Mouse (Mus musculus) midbrain, embryonic 13.5 days (tissue): Measurements from ENCODE around the gene Nostrin. TPM values are rescaled to one million over a fixed set of nuclear protein-coding genes. Genes with fewer than 3 reads are reported as not detected.
A peak's percentile ranks its signal among the peaks of the same experiment; 100 is the strongest.

Source experiments
- ATAC-seq: fragments of 200-750 bp; cut with Nextera tagmentation; 2 replicates; pipeline ENCODE4 v1.8.0; 2017; ENCODE audit warnings: mild to moderate bottlenecking, moderate TSS enrichment, moderate library complexity
- H3K27ac ChIP-seq: fragments of 300-500 bp; sonication (generic); 2 replicates; pipeline ENCODE4 v1.5.1; 2015; ENCODE audit warnings: inconsistent platforms, mild to moderate bottlenecking, moderate library complexity
- H3K27me3 ChIP-seq: fragments of 300-500 bp; sonication (generic); 2 replicates; pipeline ENCODE4 v1.6.1; 2015; ENCODE audit warnings: mild to moderate bottlenecking, inconsistent platforms
- H3K36me3 ChIP-seq: fragments of 300-500 bp; sonication (generic); 2 replicates; pipeline ENCODE4 v1.6.1; 2015; ENCODE audit warnings: mild to moderate bottlenecking, inconsistent platforms
- H3K4me1 ChIP-seq: fragments of 300-500 bp; sonication (generic); replicated peaks from 2 replicates; pipeline ENCODE4 v1.6.1; 2015; ENCODE audit warnings: inconsistent platforms
- H3K4me2 ChIP-seq: fragments of 300-500 bp; sonication (generic); replicated peaks from 2 replicates; pipeline ENCODE4 v1.6.1; 2015; ENCODE audit warnings: moderate library complexity, mild to moderate bottlenecking, inconsistent platforms
- H3K4me3 ChIP-seq: fragments of 300-500 bp; sonication (generic); replicated peaks from 2 replicates; pipeline ENCODE4 v1.5.1; 2015; ENCODE audit warnings: mild to moderate bottlenecking, inconsistent platforms
- H3K9ac ChIP-seq: fragments of 300-500 bp; sonication (generic); replicated peaks from 2 replicates; pipeline ENCODE4 v1.6.1; 2015; ENCODE audit warnings: mild to moderate bottlenecking, inconsistent platforms
- H3K9me3 ChIP-seq: fragments of 300-500 bp; sonication (generic); 2 replicates; pipeline ENCODE4 v1.6.1; 2016; ENCODE audit warnings: mild to moderate bottlenecking, inconsistent platforms
- WGBS: fragments of 180-500 bp; shearing (Covaris S2); methylation state at CpG from one replicate; pipeline ENCODE4 v1.1.7; 2015; 5-methylcytosine and 5-hydroxymethylcytosine counted together
- polyA plus RNA-seq: library from polyadenylated mRNA; unstranded; fragments of >200 nt; fragmentation: Nextera tagmentation; extraction: Ambion mirVana; gene quantifications from 2 replicates; pipeline ENCODE4 v1.2.1, GENCODE M21; 2015

Nostrin gene
- 0.50 and 1.2 TPM in 2 replicates for polyA plus RNA-seq

- H3K9me3 ChIP-seq = no peaks in the 10 kb centered on the region
- no peaks in the 10 kb centered on the region for H3K27me3 ChIP-seq
- no peak within 1 kb of the TSS for H3K27ac ChIP-seq
- no peak within 1 kb of the TSS for H3K4me3 ChIP-seq
- WGBS = 81% methylated on average over 15 of the region's 15 CpGs
- ATAC-seq = no peak
- H3K4me2 ChIP-seq = no peak within 1 kb of the TSS
- no peak within 1 kb of the TSS for H3K9ac ChIP-seq
- no peaks in the 10 kb centered on the region for H3K4me1 ChIP-seq
- no peaks in the 10 kb centered on the region for H3K36me3 ChIP-seq
These were observed at the start of gene Nostrin for GRCm38 (mm10) chr2:69135661-69136576. Nostrin (plus strand) TSS chr2:69135800.

GRCm38 (mm10) chr2:69086505-69087260 lies 48.9 kb upstream of the Nostrin start:
- H3K36me3 ChIP-seq = no peaks in the 10 kb centered on the region
- ATAC-seq = peak; percentile 84
- no peaks in the 10 kb centered on the region for H3K9me3 ChIP-seq
- H3K27me3 ChIP-seq = no peaks in the 10 kb centered on the region
- H3K4me2 ChIP-seq = no peak overlapping the region
- H3K9ac ChIP-seq = no peak overlapping the region
- H3K4me3 ChIP-seq = no peak overlapping the region
- H3K4me1 ChIP-seq = peaks cover 27% of the 10 kb centered on the region
- 21% methylated on average over 8 of the region's 8 CpGs for WGBS
- H3K27ac ChIP-seq = peak overlapping the region; percentile 22

- Histone ChIP-seq H3K27ac (no peak overlapping the region), H3K9me3 (no peaks in the 10 kb centered on the region), H3K36me3 (no peaks in the 10 kb centered on the region), H3K4me3 (no peak overlapping the region), H3K9ac (no peak overlapping the region), H3K4me1 (no peaks in the 10 kb centered on the region), H3K27me3 (no peaks in the 10 kb centered on the region), H3K4me2 (no peak overlapping the region)
- no peak for ATAC-seq
These were observed 39.8 kb upstream of the Nostrin start for GRCm38 (mm10) chr2:69095836-69096235.

- WGBS = 39% methylated on average over 4 of the region's 4 CpGs
- no peak overlapping the region for H3K27ac ChIP-seq
- H3K36me3 ChIP-seq = no peaks in the 10 kb centered on the region
- no peak for ATAC-seq
- H3K4me3 ChIP-seq = no peak overlapping the region
- H3K9me3 ChIP-seq = no peaks in the 10 kb centered on the region
- no peak overlapping the region for H3K9ac ChIP-seq
- no peaks in the 10 kb centered on the region for H3K27me3 ChIP-seq
- no peaks in the 10 kb centered on the region for H3K4me1 ChIP-seq
- H3K4me2 ChIP-seq = no peak overlapping the region
These were observed 38.8 kb upstream of the Nostrin start for GRCm38 (mm10) chr2:69096821-69097220.

- WGBS = 90% methylated on average over 2 of the region's 2 CpGs
- no peak overlapping the region for H3K4me3 ChIP-seq
These were observed 38.1 kb upstream of the Nostrin start for GRCm38 (mm10) chr2:69097526-69097925.

GRCm38 (mm10) chr2:69098701-69099100 lies 36.9 kb upstream of the Nostrin start:
- Histone ChIP-seq H3K9ac (no peak overlapping the region), H3K4me1 (no peaks in the 10 kb centered on the region), H3K27ac (no peak overlapping the region), H3K27me3 (no peaks in the 10 kb centered on the region), H3K4me2 (no peak overlapping the region), H3K36me3 (no peaks in the 10 kb centered on the region), H3K9me3 (no peaks in the 10 kb centered on the region), H3K4me3 (no peak overlapping the region)
- no peak for ATAC-seq
- WGBS = 82% methylated on average over 3 of the region's 3 CpGs

More at GRCm38 (mm10) chr2:69097526-69097925, 38.1 kb upstream of the Nostrin start:
- Histone ChIP-seq H3K9ac (no peak overlapping the region), H3K4me1 (no peaks in the 10 kb centered on the region), H3K36me3 (no peaks in the 10 kb centered on the region), H3K27ac (no peak overlapping the region), H3K4me2 (no peak overlapping the region), H3K27me3 (no peaks in the 10 kb centered on the region), H3K9me3 (no peaks in the 10 kb centered on the region)
- ATAC-seq = no peak

- H3K9ac ChIP-seq = no peak overlapping the region
- ATAC-seq = no peak
- no peak overlapping the region for H3K27ac ChIP-seq
- H3K27me3 ChIP-seq = no peaks in the 10 kb centered on the region
- H3K4me2 ChIP-seq = no peak overlapping the region
- H3K4me1 ChIP-seq = no peaks in the 10 kb centered on the region
- no peaks in the 10 kb centered on the region for H3K36me3 ChIP-seq
- no peaks in the 10 kb centered on the region for H3K9me3 ChIP-seq
- H3K4me3 ChIP-seq = no peak overlapping the region
- WGBS = 89% methylated on average over 7 of the region's 7 CpGs
These were observed 36.5 kb upstream of the Nostrin start for GRCm38 (mm10) chr2:69099147-69099546.

- no peaks in the 10 kb centered on the region for H3K9me3 ChIP-seq
- H3K4me2 ChIP-seq = no peak overlapping the region
- H3K36me3 ChIP-seq = 0 out of 2 replicates have a peak, but pooled peaks cover 1% of the 10 kb centered on the region
- 0 out of 2 replicates have a peak, but pooled peaks cover 3% of the 10 kb centered on the region for H3K4me1 ChIP-seq
- no peaks in the 10 kb centered on the region for H3K27me3 ChIP-seq
- ATAC-seq = no peak
- H3K9ac ChIP-seq = no peak overlapping the region
- 21% methylated on average over 3 of the region's 3 CpGs for WGBS
- H3K4me3 ChIP-seq = no peak overlapping the region
- H3K27ac ChIP-seq = no peak overlapping the region
These were observed 34.9 kb upstream of the Nostrin start for GRCm38 (mm10) chr2:69100706-69101105.

- H3K36me3 ChIP-seq = peaks cover 8% of the 10 kb centered on the region; the same call in 1 of the 2 replicates
- H3K9ac ChIP-seq = no peak overlapping the region
- H3K4me1 ChIP-seq = 0 out of 2 replicates have a peak, but pooled peaks cover 3% of the 10 kb centered on the region
- no peak overlapping the region for H3K27ac ChIP-seq
- no peak overlapping the region for H3K4me2 ChIP-seq
- no peaks in the 10 kb centered on the region for H3K27me3 ChIP-seq
- H3K9me3 ChIP-seq = no peaks in the 10 kb centered on the region
- ATAC-seq = no peak
- 86% methylated on average over 3 of the region's 3 CpGs for WGBS
- no peak overlapping the region for H3K4me3 ChIP-seq
These were observed 32.1 kb upstream of the Nostrin start for GRCm38 (mm10) chr2:69103526-69103925.

GRCm38 (mm10) chr2:69104511-69105145 lies 31.0 kb upstream of the Nostrin start:
- ATAC-seq = no peak
- H3K36me3 ChIP-seq = peaks cover 8% of the 10 kb centered on the region; the same call in 1 of the 2 replicates
- no peak overlapping the region for H3K9ac ChIP-seq
- no peak overlapping the region for H3K4me2 ChIP-seq
- no peak overlapping the region for H3K4me3 ChIP-seq
- H3K9me3 ChIP-seq = no peaks in the 10 kb centered on the region
- no peaks in the 10 kb centered on the region for H3K27me3 ChIP-seq
- WGBS = 43% methylated on average over 10 of the region's 10 CpGs
- H3K27ac ChIP-seq = no peak overlapping the region
- H3K4me1 ChIP-seq = 0 out of 2 replicates have a peak, but pooled peaks cover 3% of the 10 kb centered on the region

GRCm38 (mm10) chr2:69109246-69109645 lies 26.4 kb upstream of the Nostrin start:
- no peak for ATAC-seq
- Histone ChIP-seq H3K27ac (no peak overlapping the region), H3K4me2 (no peak overlapping the region), H3K4me1 (0 out of 2 replicates have a peak, but pooled peaks cover 3% of the 10 kb centered on the region), H3K9me3 (no peaks in the 10 kb centered on the region), H3K27me3 (no peaks in the 10 kb centered on the region), H3K36me3 (peaks cover 8% of the 10 kb centered on the region; the same call in 1 of the 2 replicates), H3K9ac (no peak overlapping the region), H3K4me3 (no peak overlapping the region)
- 87% methylated on average over 5 of the region's 5 CpGs for WGBS
